Mouse (Mus musculus) B cell, adult 2 months (primary cell): Measurements from ENCODE around the gene Mapk14.
A peak's percentile ranks its signal among the peaks of the same experiment; 100 is the strongest.

ENCODE experiments used
- DNase-seq, 2 experiments: peaks; one replicate each; pipeline ENCODE4 v3.0.0; 2022

The Mapk14 gene

GRCm38 (mm10) chr17:28690776-28691686, at the start of gene Mapk14:
Mapk14 (plus strand) TSS chr17:28691329.
- DNase-seq: peak; percentile 99

DNA sequence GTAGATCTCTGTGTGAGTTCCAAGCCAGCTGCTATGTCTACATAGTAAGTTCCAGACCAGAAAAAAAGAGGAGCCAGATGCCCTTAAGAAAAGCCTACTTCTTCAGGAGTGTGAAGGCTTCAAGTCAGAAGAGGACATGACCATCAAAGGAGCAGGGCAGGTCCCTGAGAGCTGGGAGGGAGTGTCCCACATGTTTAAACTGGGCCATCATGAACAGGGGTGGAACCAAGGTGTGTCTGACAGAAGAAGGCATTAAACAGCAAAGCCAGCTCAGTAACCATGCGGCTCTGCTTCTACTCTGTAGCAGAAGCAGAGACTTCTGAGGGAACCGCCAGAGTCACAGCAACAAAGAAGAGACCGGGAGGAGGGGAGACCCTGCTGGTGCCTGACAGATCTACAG, 47.4 kb upstream of the Mapk14 start:
- no peak for DNase-seq

- DNase-seq: no peak
Measured at GRCm38 (mm10) chr17:28644112-28644511, 47.0 kb upstream of the Mapk14 start.

GRCm38 (mm10) chr17:28646221-28646620, 44.9 kb upstream of the Mapk14 start:
- DNase-seq: no peak

DNA sequence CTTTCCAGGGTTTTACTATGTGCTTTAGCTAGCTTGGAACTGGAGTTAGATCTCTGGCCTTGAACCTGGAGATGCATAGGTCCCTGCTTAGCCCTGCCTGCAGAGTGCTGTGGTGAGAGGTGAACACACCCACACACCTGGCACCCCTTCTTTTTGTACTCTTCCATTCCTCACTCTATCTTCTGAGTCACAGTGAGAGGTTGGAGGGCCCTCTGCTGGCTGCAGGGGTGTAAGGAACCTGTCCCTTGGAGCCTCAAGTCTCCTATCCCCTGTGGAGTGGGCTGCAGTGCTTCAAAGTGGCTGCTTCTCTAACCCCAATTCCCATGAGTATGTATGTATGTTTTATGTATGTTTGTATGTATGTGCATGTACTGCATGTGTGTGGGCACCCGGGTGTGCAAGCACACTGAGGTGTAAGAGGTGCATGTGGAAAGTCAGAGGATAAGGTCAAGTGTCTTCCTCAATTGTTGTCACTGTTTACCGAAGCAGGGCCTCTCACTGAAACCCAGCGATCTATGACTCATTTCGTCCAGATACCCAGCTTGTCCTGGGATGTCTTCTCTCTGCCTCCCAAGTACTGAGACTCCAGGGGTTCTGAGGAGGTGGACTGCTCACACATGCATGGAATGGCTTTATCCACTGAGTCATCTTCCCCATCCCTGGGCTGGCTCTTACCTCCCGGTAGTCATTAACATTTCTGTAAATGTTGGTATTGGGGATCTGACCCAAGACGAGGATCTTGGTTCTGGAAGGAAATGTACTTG, 42.3 kb upstream of the Mapk14 start:
- DNase-seq: peak; percentile 49 to 53

DNA sequence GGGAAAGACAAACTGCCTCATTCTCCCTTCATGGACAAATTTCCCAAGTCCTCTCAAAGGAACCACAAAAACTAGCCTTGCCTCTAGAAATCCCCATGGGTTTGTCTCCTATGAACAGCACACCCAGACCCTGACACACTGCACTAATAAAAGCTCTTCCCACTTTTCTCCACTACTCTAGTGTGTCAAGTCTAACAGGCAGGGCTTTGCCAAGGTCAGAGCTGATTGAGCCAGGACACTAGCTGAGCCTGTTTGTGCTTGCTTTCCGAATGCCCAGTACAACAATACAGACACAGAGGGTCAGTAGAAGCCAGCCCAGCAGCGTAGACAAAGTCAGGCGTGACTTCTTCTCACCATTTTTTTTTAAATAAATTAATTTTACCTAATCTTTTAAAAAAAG, 40.9 kb upstream of the Mapk14 start:
- no peak for DNase-seq

GRCm38 (mm10) chr17:28657936-28658335, 33.2 kb upstream of the Mapk14 start:
- no peak for DNase-seq

DNA sequence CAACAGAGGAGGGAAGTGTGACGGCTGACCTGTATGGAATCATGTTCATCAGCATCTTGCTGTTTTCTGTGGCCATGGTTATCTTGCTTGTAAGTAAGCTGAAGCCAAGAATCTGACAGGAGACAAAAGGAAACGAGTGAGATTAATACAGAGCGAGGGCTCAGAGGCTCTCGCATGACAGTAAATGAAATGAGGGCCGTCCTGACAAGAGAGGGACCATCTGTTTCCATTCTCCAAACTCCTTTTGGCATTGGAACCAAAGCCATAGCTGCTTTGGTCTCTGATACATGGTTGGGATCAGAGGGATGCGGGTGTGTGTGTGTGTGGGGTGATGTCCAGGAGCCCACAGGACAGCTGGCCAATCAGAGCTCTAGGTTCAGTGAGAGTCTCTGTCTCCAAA, 31.6 kb upstream of the Mapk14 start:
- no peak for DNase-seq

DNA sequence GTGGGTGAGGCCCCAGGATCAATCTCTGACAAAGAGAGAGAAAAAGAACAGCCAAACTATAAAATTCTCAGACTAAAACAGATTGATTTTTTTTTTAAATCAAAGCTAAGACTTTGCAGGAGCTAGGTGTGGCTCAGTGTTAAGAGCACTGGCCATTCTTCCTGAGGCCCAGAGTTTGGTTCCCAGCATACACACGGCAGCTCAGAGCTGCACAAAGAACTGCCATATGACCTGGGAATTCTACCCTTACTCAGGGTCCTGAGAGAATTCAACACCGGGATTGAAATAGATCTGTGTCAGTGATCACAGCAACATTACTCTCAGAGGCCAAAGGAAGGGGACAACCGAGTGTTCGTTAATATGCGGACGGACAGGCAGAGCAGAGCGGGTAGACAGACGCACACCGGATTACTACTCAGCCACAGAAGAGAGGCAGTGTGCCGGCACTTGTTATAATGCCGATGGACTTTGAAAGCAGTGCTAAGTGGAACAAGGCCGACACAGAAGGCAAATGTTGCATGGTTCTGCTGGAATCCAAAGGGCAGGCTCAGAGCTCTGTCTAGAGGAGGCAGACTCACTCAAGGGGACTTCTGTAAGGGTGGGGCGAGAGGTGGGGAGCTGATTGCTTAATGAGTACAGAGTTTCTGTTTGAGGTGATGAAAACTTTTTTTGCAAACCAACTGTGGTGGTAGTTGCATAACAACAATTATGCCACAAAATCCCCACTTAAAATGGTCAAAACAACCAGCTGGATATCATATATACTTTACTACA, 8.6 kb upstream of the Mapk14 start:
- DNase-seq: no peak

DNA sequence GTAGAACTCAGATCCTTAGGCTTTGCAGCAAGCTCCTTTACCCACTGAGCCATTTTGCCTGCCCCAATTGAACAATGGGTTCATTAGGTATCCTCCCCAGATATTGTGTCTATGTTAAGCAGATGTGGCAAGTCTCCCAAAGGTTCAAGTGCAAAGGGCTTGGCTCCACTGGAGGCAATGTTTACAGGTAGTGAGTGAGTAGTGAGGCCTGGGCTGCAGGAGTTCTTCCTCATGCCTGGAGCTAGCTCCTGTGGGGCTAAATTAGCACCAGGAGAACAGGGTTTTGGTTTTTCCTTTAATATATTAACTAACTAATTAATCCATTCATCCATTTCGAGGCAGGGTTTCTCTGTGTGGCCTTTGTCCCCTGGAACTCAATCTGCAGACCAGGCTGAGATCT, 7.5 kb upstream of the Mapk14 start:
- DNase-seq: no peak

GRCm38 (mm10) chr17:28684631-28685030, 6.5 kb upstream of the Mapk14 start:
- DNase-seq: no peak

DNA sequence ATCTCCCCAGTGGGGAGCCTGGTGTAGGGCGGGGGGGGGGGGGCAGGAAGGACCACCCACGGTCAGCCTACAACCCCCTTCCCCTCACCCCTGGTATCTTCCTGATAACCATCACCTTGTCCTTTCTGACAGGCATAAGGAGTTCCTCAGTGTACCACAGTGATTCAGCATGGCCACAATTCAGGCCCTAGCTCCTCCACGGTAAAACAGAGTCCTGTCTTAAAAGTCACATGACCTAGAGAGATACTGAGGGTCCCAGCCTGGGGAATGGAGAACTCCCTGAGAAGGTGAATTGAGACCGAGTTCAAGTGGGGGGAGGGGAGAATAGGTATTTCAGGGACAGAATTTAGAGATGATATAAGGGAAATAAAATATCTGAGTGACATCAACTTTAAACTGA, 3.8 kb upstream of the Mapk14 start:
- no peak for DNase-seq

DNA sequence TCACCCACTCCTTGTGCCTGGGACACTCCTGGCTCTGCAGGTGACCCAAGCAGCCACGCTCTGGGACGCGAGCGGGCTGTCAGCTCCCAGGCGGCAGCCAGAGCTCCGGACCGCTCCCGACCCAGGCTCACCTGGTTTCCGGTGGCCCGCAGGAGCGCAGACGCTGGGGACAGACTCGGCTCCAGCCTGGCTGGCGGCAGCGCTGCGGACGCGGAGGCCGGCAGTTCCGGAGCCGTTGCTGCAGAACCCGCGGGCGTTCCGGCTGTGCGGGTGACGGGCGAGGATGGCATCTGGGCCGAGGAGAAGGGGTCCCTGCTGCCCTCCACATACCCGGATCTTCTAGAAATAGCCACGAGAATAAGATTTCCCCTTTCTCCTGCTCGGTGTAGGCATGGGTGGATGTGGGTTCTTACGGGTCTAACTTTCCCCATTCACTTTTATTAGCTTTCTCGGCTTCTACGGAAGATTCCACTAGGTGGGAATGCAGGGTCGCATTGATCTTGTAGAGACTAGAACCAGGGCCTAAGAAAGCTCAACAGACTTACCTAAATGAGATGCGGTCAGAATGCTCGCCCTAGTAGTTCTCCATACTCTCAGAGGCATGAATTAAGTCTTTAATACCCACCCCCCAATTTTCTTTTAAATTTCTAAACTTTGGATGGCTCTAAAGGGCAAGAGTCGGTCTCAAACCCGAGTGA, 1.4 kb upstream of the Mapk14 start, which contains the start of gene Slc26a8:
Slc26a8 (minus strand) TSS at position 648 of the 698 bp plus-strand sequence.
- DNase-seq: peak; percentile 13 to 31

GRCm38 (mm10) chr17:28691687-28692340, 685 bp downstream of the Mapk14 start:
- peak; percentile 49 to 57 for DNase-seq

DNA sequence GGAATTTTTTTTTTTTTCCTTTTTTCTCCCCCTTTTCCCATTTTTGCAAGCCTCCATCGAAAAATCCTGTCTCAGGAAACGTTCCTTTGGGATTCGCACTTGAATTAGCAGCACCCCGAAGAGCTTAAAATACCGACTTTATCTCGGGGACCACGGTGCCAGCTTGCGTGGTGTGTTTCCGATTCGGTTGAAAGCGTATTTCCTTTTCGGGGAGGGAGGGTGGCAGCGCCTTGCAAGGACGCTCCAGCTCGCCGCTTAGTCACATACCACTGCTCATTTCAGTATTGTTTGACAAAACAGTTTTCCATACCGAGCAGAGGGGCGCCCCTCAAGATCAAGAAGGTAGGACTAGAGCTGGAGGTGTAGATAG, 1.2 kb downstream of the Mapk14 start:
- peak; percentile 60 to 67 for DNase-seq

DNA sequence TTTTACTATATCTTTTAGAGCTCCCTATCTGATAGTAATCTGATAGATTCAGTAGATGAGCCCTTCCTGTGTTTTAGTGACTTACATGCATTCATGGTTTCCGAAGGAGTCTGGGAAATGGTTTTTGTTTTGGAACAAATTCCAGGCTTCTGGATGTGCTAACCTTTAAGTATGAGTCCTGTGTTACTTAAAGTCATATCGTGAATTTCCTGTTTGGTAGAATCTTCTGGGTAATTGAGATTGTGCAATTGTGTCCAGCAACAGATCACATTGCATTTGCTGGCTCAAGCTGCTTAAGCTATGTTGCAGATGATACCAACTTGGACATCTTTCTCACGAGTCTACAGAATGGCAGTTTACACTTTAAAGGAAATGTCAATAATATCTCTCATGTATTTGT, 2.0 kb downstream of the Mapk14 start:
- DNase-seq: no peak

DNA sequence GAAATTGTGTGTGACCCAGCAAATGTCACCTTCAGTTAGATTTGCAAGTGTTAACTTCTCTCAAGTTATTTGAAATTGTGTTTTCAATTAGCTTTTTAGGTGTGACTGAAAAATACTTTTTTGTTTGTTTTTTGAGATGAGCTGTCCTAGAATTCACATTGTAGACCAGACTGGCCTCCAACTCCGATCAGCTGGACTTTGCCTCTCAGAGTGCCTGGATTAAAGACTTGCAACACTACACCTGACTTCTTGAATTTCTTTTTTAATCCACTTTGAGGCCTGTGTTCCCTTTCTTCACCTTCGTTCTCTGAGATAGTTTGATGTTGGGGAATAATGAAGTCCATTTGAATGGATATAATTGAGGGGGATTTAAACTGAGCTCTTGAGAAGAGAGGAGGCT, 2.9 kb downstream of the Mapk14 start:
- DNase-seq: no peak

- no peak for DNase-seq
Measured at GRCm38 (mm10) chr17:28694832-28695231, 3.7 kb downstream of the Mapk14 start.

GRCm38 (mm10) chr17:28696641-28697040, 5.5 kb downstream of the Mapk14 start:
- no peak for DNase-seq

- peak; percentile 76 to 77 for DNase-seq
Measured at GRCm38 (mm10) chr17:28697290-28698195, 6.4 kb downstream of the Mapk14 start.

GRCm38 (mm10) chr17:28698245-28698644, 7.1 kb downstream of the Mapk14 start:
- DNase-seq: peak; percentile 24
